Mouse (Mus musculus): ENCODE results near the gene Ccdc9. TPM values are rescaled to one million over a fixed set of nuclear protein-coding genes. Genes with fewer than 3 reads are reported as not detected.

The Ccdc9 gene
- polyA plus RNA-seq, 1 experiment from 2014 or later = 17.9 TPM

Other genes with a start within 250 kb of the Ccdc9 start
- gene Bicra, start 238.9 kb downstream of the Ccdc9 start, polyA plus RNA-seq (2014; fragmentation: Nextera tagmentation; extraction: Ambion mirVana) = 5.0 and 6.1 TPM in 2 replicates
- gene Zfp541, start 225.0 kb downstream of the Ccdc9 start, polyA plus RNA-seq (2014; fragmentation: Nextera tagmentation; extraction: Ambion mirVana) = not detected in 2 replicates
- gene Napa, start 188.3 kb downstream of the Ccdc9 start, polyA plus RNA-seq (2014; fragmentation: Nextera tagmentation; extraction: Ambion mirVana) = 162 and 165 TPM in 2 replicates
- 16.2 and 18.2 TPM in 2 replicates for gene Kptn, start 166.9 kb downstream of the Ccdc9 start, polyA plus RNA-seq (2014; fragmentation: Nextera tagmentation; extraction: Ambion mirVana)
- gene Slc8a2, start 157.0 kb downstream of the Ccdc9 start, polyA plus RNA-seq (2014; fragmentation: Nextera tagmentation; extraction: Ambion mirVana) = 0.27 and 0.34 TPM in 2 replicates
- gene Meis3, start 111.7 kb downstream of the Ccdc9 start, polyA plus RNA-seq (2014; fragmentation: Nextera tagmentation; extraction: Ambion mirVana) = 74.7 and 80.7 TPM in 2 replicates
- 9.0 and 10.3 TPM in 2 replicates for gene Dhx34, start 64.8 kb downstream of the Ccdc9 start, polyA plus RNA-seq (2014; fragmentation: Nextera tagmentation; extraction: Ambion mirVana)
- gene C5ar2, start 42.6 kb downstream of the Ccdc9 start, polyA plus RNA-seq (2014; fragmentation: Nextera tagmentation; extraction: Ambion mirVana) = 0.12 TPM in 1 of 2 replicates, not detected in the other
- gene C5ar1, start 27.3 kb downstream of the Ccdc9 start, polyA plus RNA-seq (2014; fragmentation: Nextera tagmentation; extraction: Ambion mirVana) = 1.3 TPM in 2 replicates
- 9.8 and 10.3 TPM in 2 replicates for gene Inafm1, start 13.2 kb downstream of the Ccdc9 start, polyA plus RNA-seq (2014; fragmentation: Nextera tagmentation; extraction: Ambion mirVana)
- gene Bbc3, start 21.6 kb upstream of the Ccdc9 start, polyA plus RNA-seq (2014; fragmentation: Nextera tagmentation; extraction: Ambion mirVana) = 6.3 and 8.3 TPM in 2 replicates
- gene Sae1, start 101.0 kb upstream of the Ccdc9 start, polyA plus RNA-seq (2014; fragmentation: Nextera tagmentation; extraction: Ambion mirVana) = 382 and 395 TPM in 2 replicates
- gene Zc3h4, start 114.1 kb upstream of the Ccdc9 start, polyA plus RNA-seq (2014; fragmentation: Nextera tagmentation; extraction: Ambion mirVana) = 15.5 and 16.1 TPM in 2 replicates
- gene Tmem160, start 166.0 kb upstream of the Ccdc9 start, polyA plus RNA-seq (2014; fragmentation: Nextera tagmentation; extraction: Ambion mirVana) = 40.0 and 49.2 TPM in 2 replicates
- gene Npas1, start 190.9 kb upstream of the Ccdc9 start, polyA plus RNA-seq (2014; fragmentation: Nextera tagmentation; extraction: Ambion mirVana) = 0.30 TPM in 2 replicates

Data from midbrain, embryonic 11.5 days (tissue).